Mouse (Mus musculus) embryonic facial prominence, embryonic 13.5 days (tissue): ENCODE data around the gene Cd96. TPM values are rescaled to one million over a fixed set of nuclear protein-coding genes. Genes with fewer than 3 reads are reported as not detected.

Experiments
- ATAC-seq: fragments of 200-750 bp; cut with Nextera tagmentation; 2 replicates; pipeline ENCODE4 v1.8.0; 2017; ENCODE audit warnings: low read depth; ENCODE audit not compliant: insufficient number of reproducible peaks, insufficient read depth, low FRiP score, low TSS enrichment
- H3K27ac ChIP-seq: fragments of 300-500 bp; sonication (generic); 2 replicates; pipeline ENCODE4 v1.5.1; 2015; ENCODE audit warnings: moderate library complexity, mild to moderate bottlenecking, inconsistent platforms
- H3K27me3 ChIP-seq: fragments of 300-500 bp; sonication (generic); 2 replicates; pipeline ENCODE4 v1.6.1; 2015; ENCODE audit warnings: mild to moderate bottlenecking, inconsistent platforms
- H3K36me3 ChIP-seq: fragments of 300-500 bp; sonication (generic); 2 replicates; pipeline ENCODE4 v1.6.1; 2015; ENCODE audit warnings: mild to moderate bottlenecking, inconsistent platforms
- H3K4me1 ChIP-seq: fragments of 300-500 bp; sonication (generic); 2 replicates; pipeline ENCODE4 v1.6.1; 2015; ENCODE audit warnings: inconsistent platforms
- H3K4me2 ChIP-seq: fragments of 300-500 bp; sonication (generic); 2 replicates; pipeline ENCODE4 v1.6.1; 2015; ENCODE audit warnings: moderate library complexity, mild to moderate bottlenecking, inconsistent platforms
- H3K4me3 ChIP-seq: fragments of 300-500 bp; sonication (generic); 2 replicates; pipeline ENCODE4 v1.5.1; 2015; ENCODE audit warnings: mild to moderate bottlenecking, inconsistent platforms
- H3K9ac ChIP-seq: fragments of 300-500 bp; sonication (generic); 2 replicates; pipeline ENCODE4 v1.6.1; 2015; ENCODE audit warnings: mild to moderate bottlenecking, inconsistent platforms
- H3K9me3 ChIP-seq: fragments of 300-500 bp; sonication (generic); 2 replicates; pipeline ENCODE4 v1.6.1; 2016; ENCODE audit warnings: inconsistent platforms
- WGBS: fragments of 180-500 bp; shearing (Covaris S2); methylation state at CpG from one replicate; pipeline ENCODE4 v1.1.7; 2015; ENCODE audit warnings: mixed read lengths; 5-methylcytosine and 5-hydroxymethylcytosine counted together
- polyA plus RNA-seq: library from polyadenylated mRNA; unstranded; fragments of >200 nt; fragmentation: Nextera tagmentation; extraction: Ambion mirVana; gene quantifications from 2 replicates; pipeline ENCODE4 v1.2.1, GENCODE M21; 2015

The Cd96 gene
- polyA plus RNA-seq, 1 experiment from 2014 or later, result not detected

- H3K4me2 ChIP-seq, result no peak overlapping the region
- no peak overlapping the region for H3K9ac ChIP-seq
- no peaks in the 10 kb centered on the region for H3K27me3 ChIP-seq
- no peaks in the 10 kb centered on the region for H3K9me3 ChIP-seq
- WGBS, result 37% methylated on average over 2 of the region's 2 CpGs
- H3K27ac ChIP-seq, result no peak overlapping the region
- no peaks in the 10 kb centered on the region for H3K36me3 ChIP-seq
- ATAC-seq, result no peak
- no peak overlapping the region for H3K4me3 ChIP-seq
- no peaks in the 10 kb centered on the region for H3K4me1 ChIP-seq
These were observed 83.8 kb downstream of the Cd96 start for GRCm38 (mm10) chr16:46036261-46036660.

- no peaks in the 10 kb centered on the region for H3K27me3 ChIP-seq
- H3K4me2 ChIP-seq, result no peak overlapping the region
- H3K9me3 ChIP-seq, result no peaks in the 10 kb centered on the region
- no peak for ATAC-seq
- H3K27ac ChIP-seq, result no peak overlapping the region
- H3K9ac ChIP-seq, result no peak overlapping the region
- no peaks in the 10 kb centered on the region for H3K4me1 ChIP-seq
- no peaks in the 10 kb centered on the region for H3K36me3 ChIP-seq
- H3K4me3 ChIP-seq, result no peak overlapping the region
- WGBS, result 73% methylated on average over 9 of the region's 9 CpGs
These were observed 86.2 kb downstream of the Cd96 start for GRCm38 (mm10) chr16:46033896-46034295.

GRCm38 (mm10) chr16:46022958-46023491 is 97.0 kb downstream of the Cd96 start:
- Histone ChIP-seq H3K36me3 (no peaks in the 10 kb centered on the region), H3K4me3 (no peak overlapping the region), H3K27ac (no peak overlapping the region), H3K4me2 (no peak overlapping the region), H3K9ac (no peak overlapping the region), H3K27me3 (0 out of 2 replicates have a peak, but pooled peaks cover 3% of the 10 kb centered on the region), H3K9me3 (no peaks in the 10 kb centered on the region), H3K4me1 (0 out of 2 replicates have a peak, but pooled peaks cover 4% of the 10 kb centered on the region)
- no peak for ATAC-seq
- WGBS, result 72% methylated on average over 5 of the region's 5 CpGs

GRCm38 (mm10) chr16:46022189-46022928 is 97.7 kb downstream of the Cd96 start:
- H3K4me3 ChIP-seq, result no peak overlapping the region

GRCm38 (mm10) chr16:46021302-46021701 is 98.7 kb downstream of the Cd96 start:
- ATAC-seq, result no peak
- Histone ChIP-seq H3K27ac (no peak overlapping the region), H3K4me1 (0 out of 2 replicates have a peak, but pooled peaks cover 4% of the 10 kb centered on the region), H3K4me3 (no peak overlapping the region), H3K4me2 (no peak overlapping the region), H3K9ac (no peak overlapping the region), H3K9me3 (no peaks in the 10 kb centered on the region), H3K36me3 (no peaks in the 10 kb centered on the region), H3K27me3 (0 out of 2 replicates have a peak, but pooled peaks cover 3% of the 10 kb centered on the region)
- 81% methylated on average over 2 of the region's 2 CpGs for WGBS

More at GRCm38 (mm10) chr16:46022189-46022928, 97.7 kb downstream of the Cd96 start:
- H3K27ac ChIP-seq, result no peak overlapping the region
- no peak overlapping the region for H3K9ac ChIP-seq
- ATAC-seq, result peak; percentile 75; the same call in 1 of the 2 replicates
- H3K36me3 ChIP-seq, result no peaks in the 10 kb centered on the region
- H3K9me3 ChIP-seq, result no peaks in the 10 kb centered on the region
- 0 out of 2 replicates have a peak, but pooled peaks cover 3% of the 10 kb centered on the region for H3K27me3 ChIP-seq
- H3K4me2 ChIP-seq, result no peak overlapping the region
- WGBS, result 45% methylated on average over 5 of the region's 5 CpGs
- 0 out of 2 replicates have a peak, but pooled peaks cover 4% of the 10 kb centered on the region for H3K4me1 ChIP-seq

- Histone ChIP-seq H3K4me2 (no peak overlapping the region), H3K27me3 (0 out of 2 replicates have a peak, but pooled peaks cover 3% of the 10 kb centered on the region), H3K4me1 (0 out of 2 replicates have a peak, but pooled peaks cover 4% of the 10 kb centered on the region), H3K9ac (no peak overlapping the region), H3K9me3 (no peaks in the 10 kb centered on the region), H3K27ac (no peak overlapping the region), H3K36me3 (no peaks in the 10 kb centered on the region), H3K4me3 (no peak overlapping the region)
- WGBS, result 74% methylated on average over 2 of the region's 2 CpGs
- no peak for ATAC-seq
These were observed 99.7 kb downstream of the Cd96 start for GRCm38 (mm10) chr16:46020396-46020795.

- Histone ChIP-seq H3K27me3 (0 out of 2 replicates have a peak, but pooled peaks cover 3% of the 10 kb centered on the region), H3K27ac (no peak overlapping the region), H3K36me3 (no peaks in the 10 kb centered on the region), H3K9me3 (no peaks in the 10 kb centered on the region), H3K9ac (no peak overlapping the region), H3K4me2 (no peak overlapping the region), H3K4me1 (0 out of 2 replicates have a peak, but pooled peaks cover 4% of the 10 kb centered on the region), H3K4me3 (no peak overlapping the region)
- WGBS, result 81% methylated on average over 4 of the region's 4 CpGs
- ATAC-seq, result no peak
These were observed 100.3 kb downstream of the Cd96 start for GRCm38 (mm10) chr16:46019799-46020198.

- Histone ChIP-seq H3K9ac (no peak overlapping the region), H3K36me3 (no peaks in the 10 kb centered on the region), H3K27me3 (0 out of 2 replicates have a peak, but pooled peaks cover 3% of the 10 kb centered on the region), H3K9me3 (no peaks in the 10 kb centered on the region), H3K4me3 (no peak overlapping the region), H3K27ac (no peak overlapping the region), H3K4me1 (0 out of 2 replicates have a peak, but pooled peaks cover 4% of the 10 kb centered on the region), H3K4me2 (no peak overlapping the region)
- no peak for ATAC-seq
- 69% methylated on average over 1 of the region's 1 CpGs for WGBS
These were observed 100.7 kb downstream of the Cd96 start for GRCm38 (mm10) chr16:46019359-46019758.

GRCm38 (mm10) chr16:46011696-46012095 is 108.4 kb downstream of the Cd96 start:
- 73% methylated on average over 1 of the region's 1 CpGs for WGBS
- peaks cover 6% of the 10 kb centered on the region; the same call in 1 of the 2 replicates for H3K4me1 ChIP-seq
- no peaks in the 10 kb centered on the region for H3K36me3 ChIP-seq
- 0 out of 2 replicates have a peak, but pooled peaks cover 3% of the 10 kb centered on the region for H3K9me3 ChIP-seq
- H3K27me3 ChIP-seq, result no peaks in the 10 kb centered on the region; the same call in 1 of the 2 replicates
- H3K4me2 ChIP-seq, result no peak overlapping the region
- H3K27ac ChIP-seq, result no peak overlapping the region
- no peak for ATAC-seq
- H3K9ac ChIP-seq, result no peak overlapping the region
- no peak overlapping the region for H3K4me3 ChIP-seq

GRCm38 (mm10) chr16:46010906-46011220 is 109.2 kb downstream of the Cd96 start:
- 7% methylated on average over 5 of the region's 5 CpGs for WGBS
- H3K9ac ChIP-seq, result peak overlapping the region; percentile 77
- H3K4me1 ChIP-seq, result peaks cover 6% of the 10 kb centered on the region; the same call in 1 of the 2 replicates
- no peaks in the 10 kb centered on the region; the same call in 1 of the 2 replicates for H3K27me3 ChIP-seq
- H3K9me3 ChIP-seq, result 0 out of 2 replicates have a peak, but pooled peaks cover 3% of the 10 kb centered on the region
- peak overlapping the region; percentile 12; the same call in 1 of the 2 replicates for H3K27ac ChIP-seq
- H3K4me2 ChIP-seq, result peak overlapping the region; percentile 92
- no peaks in the 10 kb centered on the region for H3K36me3 ChIP-seq
- peak overlapping the region; percentile 63 for H3K4me3 ChIP-seq
- ATAC-seq, result no peak

GRCm38 (mm10) chr16:46010153-46010905 is 109.7 kb downstream of the Cd96 start, which contains the start of gene Plcxd2:
Gene Plcxd2, minus strand, starts transcription at chr16:46010218.
- Histone ChIP-seq H3K4me1 (peaks cover 6% of the 10 kb centered on the region; the same call in 1 of the 2 replicates), H3K27ac (peak within 1 kb of the TSS; percentile 12; the same call in 1 of the 2 replicates), H3K9me3 (0 out of 2 replicates have a peak, but pooled peaks cover 3% of the 10 kb centered on the region), H3K4me3 (peak within 1 kb of the TSS; percentile 63), H3K9ac (peak within 1 kb of the TSS; percentile 77), H3K27me3 (no peaks in the 10 kb centered on the region; the same call in 1 of the 2 replicates), H3K4me2 (peak within 1 kb of the TSS; percentile 92), H3K36me3 (no peaks in the 10 kb centered on the region)
- WGBS, result under 1% methylated on average over 39 of the region's 39 CpGs
- peak; percentile 96 for ATAC-seq
